Mouse (Mus musculus): ENCODE measurements around the gene Fam19a5.

Fam19a5 gene

DNA sequence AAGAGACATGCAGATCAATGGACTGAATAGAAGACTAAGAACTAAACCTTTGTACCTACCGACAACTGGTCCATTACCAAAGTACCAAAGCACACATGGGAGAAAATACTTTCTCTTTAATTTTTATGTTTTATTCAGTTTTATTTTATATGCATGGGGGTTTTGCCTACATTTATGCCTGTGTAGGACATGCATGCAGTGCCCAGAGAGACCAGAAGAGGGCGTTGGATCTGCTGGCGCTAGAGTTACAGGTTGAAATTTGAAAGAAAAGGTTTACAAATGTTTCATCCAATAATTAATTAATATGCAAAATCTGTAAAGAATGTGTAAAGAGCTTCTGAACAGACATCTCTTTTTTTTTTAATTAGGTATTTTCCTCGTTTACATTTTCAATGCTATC is 229.9 kb downstream of the Fam19a5 start:
- DNase-seq: no peak

DNA sequence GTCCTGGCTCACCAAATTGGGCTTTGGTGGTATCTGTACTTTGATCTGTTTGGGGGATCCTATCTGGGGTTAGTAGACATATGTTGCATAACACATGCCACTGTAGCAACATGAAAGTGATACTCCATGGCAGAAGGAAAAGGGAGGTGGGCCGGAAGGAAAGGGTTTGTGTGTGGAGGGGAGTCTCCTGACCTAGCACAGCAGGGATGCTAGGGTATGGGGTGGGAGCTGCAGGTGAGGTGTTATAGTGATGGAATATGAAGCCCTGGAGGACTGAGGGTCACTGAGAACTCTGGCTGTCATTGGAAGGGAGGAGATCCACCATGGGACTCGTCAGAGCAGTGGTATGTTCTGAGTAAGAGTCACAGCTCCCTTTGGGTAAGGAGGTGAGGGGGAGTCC is 239.2 kb downstream of the Fam19a5 start:
- no peak for DNase-seq

DNA sequence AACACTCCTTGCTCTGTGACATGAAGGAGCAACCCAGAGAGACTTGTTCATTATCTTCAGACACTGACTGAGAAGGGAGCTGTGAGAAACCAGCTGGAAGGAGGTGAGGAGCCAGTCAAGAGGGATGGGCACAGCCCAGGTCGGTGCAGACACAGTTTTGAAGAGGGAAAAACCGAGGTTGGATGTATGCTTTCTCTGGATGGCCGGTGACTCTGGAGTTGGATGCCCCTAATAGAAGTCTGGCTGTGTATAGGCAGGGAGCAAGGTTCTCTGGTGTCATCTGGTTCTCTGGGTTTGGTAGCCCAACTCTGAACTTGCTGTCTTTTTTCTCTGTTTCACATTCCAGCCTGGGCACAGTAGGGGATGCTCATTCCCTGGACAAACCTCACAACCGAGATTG is 245.6 kb downstream of the Fam19a5 start:
- no peak for DNase-seq

DNA sequence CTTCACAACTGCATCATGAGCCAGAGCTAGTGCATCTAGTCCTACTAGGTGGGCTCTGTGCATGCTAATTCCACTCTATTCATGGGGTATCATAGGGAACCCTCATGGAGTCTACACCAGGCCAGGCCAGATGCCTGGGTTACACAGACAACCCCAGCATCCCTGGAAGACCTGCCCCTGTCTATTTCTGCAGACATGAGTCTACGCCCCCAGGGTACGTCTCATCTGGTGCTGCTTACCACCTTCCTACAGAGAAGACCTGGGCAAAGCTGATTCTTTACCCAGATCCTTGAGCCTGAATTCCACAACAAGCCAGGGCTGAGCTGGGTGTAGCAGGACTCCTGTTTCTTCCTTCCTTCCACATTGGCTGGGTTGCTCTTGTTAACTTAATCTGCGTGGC is 249.6 kb downstream of the Fam19a5 start:
- no peak for DNase-seq

DNA sequence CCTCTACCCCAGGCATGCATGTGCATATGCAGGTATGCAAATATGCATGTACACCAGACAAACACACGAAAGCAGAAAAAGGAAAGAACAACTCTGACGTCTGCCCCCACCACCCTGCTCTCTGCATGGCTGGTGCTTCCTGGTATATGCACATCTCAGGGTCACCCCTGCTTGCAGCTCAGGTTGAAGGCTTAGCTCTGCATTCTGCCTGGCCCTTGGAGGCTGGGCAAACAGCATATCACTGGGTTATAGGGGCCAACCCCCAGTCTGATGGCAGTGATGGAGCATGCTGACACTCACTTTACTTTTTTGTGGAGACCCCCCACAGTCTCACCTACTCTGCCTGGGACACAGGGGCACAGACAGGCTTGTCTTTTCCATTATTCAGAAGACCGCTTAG is 252.5 kb downstream of the Fam19a5 start:
- DNase-seq: no peak
